Mouse (Mus musculus) limb, embryonic 14.5 days (tissue): ENCODE data around the gene Gtf2i. TPM values are rescaled to one million over a fixed set of nuclear protein-coding genes. Genes with fewer than 3 reads are reported as not detected.

Source experiments
- ATAC-seq: fragments of 200-750 bp; cut with Nextera tagmentation; 2 replicates; pipeline ENCODE4 v1.8.0; 2017; ENCODE audit warnings: low read depth, moderate number of reproducible peaks, moderate TSS enrichment; ENCODE audit not compliant: low FRiP score
- DNase-seq: peaks from one replicate; pipeline ENCODE4 v3.0.0-alpha.2; 2015; ENCODE audit warnings: low spot score
- H3K27ac ChIP-seq: fragments of 300-500 bp; sonication (generic); replicated peaks from 2 replicates; pipeline ENCODE4 v1.5.1; 2014; ENCODE audit warnings: low read depth, mild to moderate bottlenecking, low read length, moderate library complexity, mixed read lengths
- H3K27me3 ChIP-seq: fragments of 300-500 bp; sonication (generic); 2 replicates; pipeline ENCODE4 v1.6.1; 2014; ENCODE audit warnings: low read length, mixed read lengths; ENCODE audit not compliant: control insufficient read depth, insufficient read depth
- H3K36me3 ChIP-seq: fragments of 300-500 bp; sonication (generic); 2 replicates; pipeline ENCODE4 v1.6.1; 2014; ENCODE audit warnings: mild to moderate bottlenecking, low read length, moderate library complexity, mixed read lengths; ENCODE audit not compliant: control insufficient read depth, insufficient read depth
- H3K4me1 ChIP-seq: fragments of 300-500 bp; sonication (generic); 2 replicates; pipeline ENCODE4 v1.6.1; 2014; ENCODE audit warnings: antibody characterized with exemption, low read length, mixed read lengths; ENCODE audit not compliant: control insufficient read depth, insufficient read depth
- H3K4me2 ChIP-seq: fragments of 300-500 bp; sonication (generic); replicated peaks from 2 replicates; pipeline ENCODE4 v1.6.1; 2014; ENCODE audit warnings: low read depth, mild to moderate bottlenecking, low read length, moderate library complexity; ENCODE audit not compliant: severe bottlenecking
- H3K4me3 ChIP-seq: fragments of 300-500 bp; sonication (generic); replicated peaks from 2 replicates; pipeline ENCODE4 v1.5.1; 2014; ENCODE audit warnings: low read length
- H3K9ac ChIP-seq: fragments of 300-500 bp; sonication (generic); 2 replicates; pipeline ENCODE4 v1.6.1; 2014; ENCODE audit warnings: mild to moderate bottlenecking, low read depth, low read length, moderate library complexity; ENCODE audit not compliant: severe bottlenecking
- H3K9me3 ChIP-seq: fragments of 300-500 bp; sonication (generic); 2 replicates; pipeline ENCODE4 v1.6.1; 2016; ENCODE audit warnings: low read length; ENCODE audit not compliant: control insufficient read depth
- POLR2A ChIP-seq: fragments of 200-500 bp; IDR thresholded peaks from 2 replicates; pipeline ENCODE4 v1.8.0; 2012; ENCODE audit warnings: inconsistent platforms, mild to moderate bottlenecking, moderate library complexity, borderline replicate concordance; ENCODE audit not compliant: insufficient read depth, insufficient read length; ENCODE audit errors: extremely low read depth
- WGBS: fragments of 180-500 bp; shearing (Covaris S2); extraction: QIAGEN DNeasy Blood & Tissue Kit; methylation state at CpG from one replicate; pipeline ENCODE4 v1.1.7; 2014; 5-methylcytosine and 5-hydroxymethylcytosine counted together
- polyA plus RNA-seq, 2 experiments: library from polyadenylated mRNA; depleted of rRNA in 1 of 2; stranded (reverse) in 1 of 2; unstranded in 1 of 2; fragments of >200 nt; fragmentation: Nextera tagmentation in 1 of 2; extraction: Ambion mirVana in 1 of 2; gene quantifications; 2 replicates each; pipeline versions ENCODE4 v1.2.1 to v1.2.3; 2012 to 2014

Gtf2i gene
- polyA plus RNA-seq, 2 experiments = 169 to 190 TPM

DNA sequence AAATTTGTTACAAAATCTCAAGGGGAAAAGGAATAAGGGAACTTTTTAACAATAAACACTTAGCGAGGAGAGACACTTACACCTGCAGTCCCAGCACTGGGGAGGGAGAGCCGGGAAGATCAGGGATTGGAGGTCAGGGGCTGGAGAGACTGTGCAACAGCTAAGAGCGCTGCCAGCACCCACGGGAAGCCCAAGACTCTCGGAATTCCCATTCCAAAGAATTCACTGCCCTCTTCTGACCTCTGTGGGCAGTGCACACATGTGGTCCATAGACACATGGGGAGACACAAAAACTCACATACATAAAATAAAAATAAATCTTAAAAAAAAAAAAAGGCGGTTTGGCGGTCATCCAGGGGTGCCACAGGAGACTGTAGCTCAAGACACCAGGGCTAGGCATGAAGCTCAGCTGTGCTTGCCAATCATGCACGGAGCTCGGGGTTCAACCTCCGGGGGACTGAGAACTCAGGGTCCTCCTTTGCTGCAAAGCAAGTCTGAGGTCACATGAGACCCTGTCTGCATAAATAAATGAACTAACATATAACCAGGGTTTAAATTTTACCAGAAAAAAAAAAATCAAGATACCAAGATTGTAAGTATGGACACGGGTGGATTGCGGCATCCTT, 24.5 kb downstream of the Gtf2i start:
- Histone ChIP-seq H3K27me3 (no peaks in the 10 kb centered on the region), H3K36me3 (peaks cover 98% of the 10 kb centered on the region), H3K9ac (no peak overlapping the region), H3K27ac (no peak overlapping the region), H3K4me3 (no peak overlapping the region), H3K4me1 (no peaks in the 10 kb centered on the region), H3K9me3 (no peaks in the 10 kb centered on the region), H3K4me2 (no peak overlapping the region)
- TF ChIP-seq POLR2A = no peak
- DNase-seq (no peak), ATAC-seq (0 out of 2 replicates have a peak, but pooled peaks have one; percentile 20)
- whole genome bisulfite sequencing = 89% methylated on average over 12 of the region's 12 CpGs

DNA sequence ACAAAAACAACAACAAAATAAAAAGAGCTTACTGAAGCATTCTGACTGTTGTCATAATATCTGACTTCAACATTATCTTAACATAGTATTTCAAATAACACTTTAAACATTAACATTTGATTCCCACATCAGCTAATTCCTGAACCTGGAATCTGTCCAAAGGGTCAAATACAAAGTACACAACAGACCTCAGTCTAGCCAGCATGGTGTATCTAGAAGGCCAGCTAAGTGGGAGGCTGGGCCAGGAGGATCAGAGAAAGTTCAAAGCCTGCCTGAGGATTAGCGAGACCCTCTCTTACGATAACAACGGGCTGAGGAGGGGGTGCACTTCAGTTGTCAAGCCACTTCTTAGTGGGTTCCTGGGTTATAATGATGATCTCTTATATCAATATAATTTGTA, 26.5 kb downstream of the Gtf2i start:
- Histone ChIP-seq H3K4me1 (no peaks in the 10 kb centered on the region), H3K9ac (no peak overlapping the region), H3K4me2 (no peak overlapping the region), H3K36me3 (peaks cover 100% of the 10 kb centered on the region), H3K27me3 (no peaks in the 10 kb centered on the region), H3K4me3 (no peak overlapping the region), H3K9me3 (no peaks in the 10 kb centered on the region), H3K27ac (no peak overlapping the region)
- no peak for TF ChIP-seq POLR2A
- 90% methylated on average over 3 of the region's 3 CpGs for WGBS
- DNase-seq (no peak), ATAC-seq (no peak)

DNA sequence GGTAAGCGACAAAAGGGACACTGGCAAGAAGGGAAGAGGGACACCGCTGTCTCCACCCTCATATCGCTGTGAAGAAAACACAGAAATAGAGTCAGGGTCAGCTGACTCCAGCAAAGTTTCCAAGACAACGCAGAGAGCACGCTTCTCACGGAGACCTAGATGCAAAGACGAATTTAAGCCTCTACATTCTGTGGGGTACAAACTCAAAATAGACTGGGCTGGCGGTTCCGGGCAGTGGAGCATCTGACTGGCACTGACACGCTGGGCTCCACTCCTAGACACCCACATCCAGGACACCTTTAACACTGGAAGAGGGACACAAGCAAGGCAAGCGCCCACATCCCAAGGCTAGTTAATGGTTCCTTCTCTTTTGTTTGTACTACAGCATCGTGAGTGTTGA, 29.6 kb downstream of the Gtf2i start:
- Histone ChIP-seq H3K9me3 (no peaks in the 10 kb centered on the region), H3K4me3 (no peak overlapping the region), H3K9ac (no peak overlapping the region), H3K27ac (no peak overlapping the region), H3K27me3 (no peaks in the 10 kb centered on the region), H3K4me2 (no peak overlapping the region), H3K4me1 (no peaks in the 10 kb centered on the region), H3K36me3 (peaks cover 95% of the 10 kb centered on the region)
- DNase-seq (no peak), ATAC-seq (no peak)
- TF ChIP-seq POLR2A = no peak
- WGBS = 97% methylated on average over 12 of the region's 12 CpGs

DNA sequence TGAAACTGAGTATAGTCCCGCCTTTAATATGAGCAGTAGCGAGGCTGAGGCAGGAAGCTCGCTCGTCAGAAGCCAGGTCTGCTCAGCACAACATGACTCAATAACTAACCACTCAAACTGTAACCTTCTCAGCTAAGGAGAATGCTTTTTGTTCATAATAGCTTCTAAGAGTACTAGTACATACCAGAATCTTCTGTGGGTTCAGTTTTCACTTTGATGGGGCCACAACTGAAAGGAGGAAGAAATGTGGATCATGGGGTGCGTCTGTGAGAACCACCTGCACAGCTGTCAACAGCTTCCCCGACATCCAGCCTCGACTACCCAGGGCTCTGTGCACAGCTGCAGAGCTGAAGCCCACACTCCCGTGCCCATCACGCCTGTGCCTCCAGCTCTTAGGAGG, 32.0 kb downstream of the Gtf2i start:
- H3K27me3 ChIP-seq = no peaks in the 10 kb centered on the region
- no peak overlapping the region for H3K27ac ChIP-seq
- no peak overlapping the region for H3K4me3 ChIP-seq
- H3K4me2 ChIP-seq = no peak overlapping the region
- TF ChIP-seq POLR2A = no peak
- H3K36me3 ChIP-seq = peaks cover 95% of the 10 kb centered on the region
- 90% methylated on average over 9 of the region's 9 CpGs for WGBS
- ATAC-seq (no peak), DNase-seq (no peak)
- H3K9me3 ChIP-seq = no peaks in the 10 kb centered on the region
- H3K9ac ChIP-seq = no peak overlapping the region
- H3K4me1 ChIP-seq = no peaks in the 10 kb centered on the region

DNA sequence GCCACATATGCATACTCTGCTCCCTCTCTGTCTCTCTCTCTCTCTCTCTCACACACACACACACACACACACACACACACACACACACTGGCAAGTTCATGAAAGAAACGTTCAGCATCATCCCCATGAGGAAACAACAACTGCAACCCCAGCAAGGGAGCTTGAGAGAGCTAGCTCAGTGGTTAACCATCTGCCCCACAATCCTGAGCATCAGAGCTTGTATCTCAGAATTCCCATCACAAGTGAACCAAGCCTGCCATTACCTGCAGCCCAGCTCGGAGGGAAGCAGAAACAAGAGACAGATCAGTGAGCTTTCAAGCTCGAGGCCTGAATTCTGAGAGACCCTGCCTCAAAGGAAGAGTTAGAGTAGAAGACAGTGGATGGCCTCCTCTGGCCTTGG, 32.5 kb downstream of the Gtf2i start:
- DNase-seq = no peak
- Histone ChIP-seq H3K9ac (no peak overlapping the region), H3K9me3 (no peaks in the 10 kb centered on the region), H3K36me3 (peaks cover 95% of the 10 kb centered on the region), H3K4me2 (no peak overlapping the region), H3K27me3 (no peaks in the 10 kb centered on the region), H3K27ac (no peak overlapping the region), H3K4me3 (no peak overlapping the region), H3K4me1 (no peaks in the 10 kb centered on the region)
- 80% methylated on average over 3 of the region's 3 CpGs for WGBS
- no peak for TF ChIP-seq POLR2A
- ATAC-seq = no peak

DNA sequence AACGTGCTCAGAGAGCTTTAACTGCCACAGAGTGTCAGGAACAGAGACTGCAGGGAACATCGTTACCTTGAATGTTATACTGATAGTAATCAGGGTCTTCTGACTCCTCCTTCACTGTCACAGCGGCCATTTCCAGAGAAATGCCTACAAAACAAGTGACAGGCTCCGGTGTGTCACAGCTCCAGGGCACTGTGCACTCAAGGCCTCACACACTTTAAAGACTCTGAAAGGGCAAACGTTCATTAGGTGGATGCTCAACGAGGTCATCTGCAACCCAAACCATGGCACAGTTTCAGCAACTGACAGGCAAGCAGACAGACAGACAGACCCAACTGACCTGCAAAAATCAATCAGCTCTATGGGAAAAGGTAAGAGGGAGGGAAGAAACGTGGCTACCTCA, 35.2 kb downstream of the Gtf2i start:
- peaks cover 92% of the 10 kb centered on the region for H3K36me3 ChIP-seq
- H3K4me2 ChIP-seq = no peak overlapping the region
- no peak overlapping the region for H3K4me3 ChIP-seq
- no peaks in the 10 kb centered on the region for H3K9me3 ChIP-seq
- WGBS = 88% methylated on average over 7 of the region's 7 CpGs
- H3K9ac ChIP-seq = no peak overlapping the region
- H3K4me1 ChIP-seq = no peaks in the 10 kb centered on the region
- DNase-seq = no peak
- no peak for TF ChIP-seq POLR2A
- H3K27me3 ChIP-seq = no peaks in the 10 kb centered on the region
- no peak overlapping the region for H3K27ac ChIP-seq
- ATAC-seq = no peak
